Mouse (Mus musculus) regulatory T cell (primary cell): ENCODE data around the gene Qsox2.

Experiments used
- in situ Hi-C: fragments of 300-600 bp; cut with MboI, MseI; formaldehyde crosslinking; loops from one replicate; pipeline ENCODE4 v1.15.1; 2025; ENCODE audit warnings: high pct_unique_total_duplicates

Gene Qsox2

GRCm38 (mm10) chr2:26237290-26237782 lies at the start of gene Qsox2:
Gene Qsox2 (minus strand): TSS chr2:26237525.
- in situ Hi-C loops: no loop called here

- in situ Hi-C loops: no loop called here
Measured at GRCm38 (mm10) chr2:26286391-26286790, 49.1 kb upstream of the Qsox2 start.

GRCm38 (mm10) chr2:26285804-26286203 lies 48.5 kb upstream of the Qsox2 start:
- in situ Hi-C loops: no loop called here

- in situ Hi-C loops: no loop called here
Measured at GRCm38 (mm10) chr2:26280594-26280993, 43.3 kb upstream of the Qsox2 start.

GRCm38 (mm10) chr2:26279712-26280111 lies 42.4 kb upstream of the Qsox2 start:
- in situ Hi-C loops: no loop called here

GRCm38 (mm10) chr2:26273611-26274010 lies 36.3 kb upstream of the Qsox2 start:
- in situ Hi-C loops: loop anchor here (5.0 kb wide), 1 partner anchor 116 kb away; no protein-coding TSS in a partner anchor

GRCm38 (mm10) chr2:26268216-26268615 lies 30.9 kb upstream of the Qsox2 start:
- in situ Hi-C loops: no loop called here

GRCm38 (mm10) chr2:26266066-26266742 lies 28.9 kb upstream of the Qsox2 start:
- in situ Hi-C loops: no loop called here

- in situ Hi-C loops: no loop called here
Measured at GRCm38 (mm10) chr2:26265095-26265494, 27.8 kb upstream of the Qsox2 start.

GRCm38 (mm10) chr2:26264646-26265045 lies 27.3 kb upstream of the Qsox2 start:
- in situ Hi-C loops: no loop called here

- in situ Hi-C loops: loop anchor here (10.0 kb wide), 1 partner anchor 853 kb away; no protein-coding TSS in a partner anchor
Measured at GRCm38 (mm10) chr2:26257315-26258096, 20.2 kb upstream of the Qsox2 start.

- in situ Hi-C loops: loop anchor here (10.0 kb wide), 1 partner anchor 850 kb away; no protein-coding TSS in a partner anchor
Measured at GRCm38 (mm10) chr2:26254816-26255215, 17.5 kb upstream of the Qsox2 start.

- in situ Hi-C loops: loop anchor here (10.0 kb wide), 1 partner anchor 848 kb away; no protein-coding TSS in a partner anchor
Measured at GRCm38 (mm10) chr2:26252514-26253206, 15.3 kb upstream of the Qsox2 start.

- in situ Hi-C loops: no loop called here
Measured at GRCm38 (mm10) chr2:26247531-26247930, 10.2 kb upstream of the Qsox2 start.

GRCm38 (mm10) chr2:26240841-26241240 lies 3.5 kb upstream of the Qsox2 start:
- in situ Hi-C loops: no loop called here

- in situ Hi-C loops: no loop called here
Measured at GRCm38 (mm10) chr2:26240330-26240729, 3.0 kb upstream of the Qsox2 start.

GRCm38 (mm10) chr2:26236681-26237289 lies 540 bp downstream of the Qsox2 start:
- in situ Hi-C loops: no loop called here

- in situ Hi-C loops: no loop called here
Measured at GRCm38 (mm10) chr2:26234771-26235170, 2.6 kb downstream of the Qsox2 start.

GRCm38 (mm10) chr2:26234253-26234652 lies 3.1 kb downstream of the Qsox2 start:
- in situ Hi-C loops: no loop called here

- in situ Hi-C loops: no loop called here
Measured at GRCm38 (mm10) chr2:26231366-26231765, 6.0 kb downstream of the Qsox2 start.

GRCm38 (mm10) chr2:26230253-26230652 lies 7.1 kb downstream of the Qsox2 start:
- in situ Hi-C loops: no loop called here
